Mouse (Mus musculus): ENCODE measurements around the gene Uggt1. TPM values are rescaled to one million over a fixed set of nuclear protein-coding genes. Genes with fewer than 3 reads are reported as not detected.

Gene Uggt1
- 13.5 and 15.9 TPM in 2 replicates for polyA plus RNA-seq (2012; rRNA removed)

- peak; percentile 84 to 91 for DNase-seq (ENCODE audit: low read depth in 1 of 2, low spot score in 2 of 2)
- peaks cover 13% of the 10 kb centered on the region for H3K4me1 ChIP-seq (ENCODE audit: control insufficient read depth, insufficient read depth, insufficient read length)
- WGBS: 1% methylated on average over 48 of the region's 49 CpGs
- H3K27me3 ChIP-seq (ENCODE audit: control insufficient read depth, insufficient read depth, low read length): no peaks in the 10 kb centered on the region
- peak within 1 kb of the TSS; percentile 81 for H3K27ac ChIP-seq (ENCODE audit: insufficient read depth, low read length)
- H3K4me3 ChIP-seq (ENCODE audit: extremely low read depth, insufficient read depth, insufficient read length): peak within 1 kb of the TSS; percentile 96
- H3K36me3 ChIP-seq (ENCODE audit: control insufficient read depth, insufficient read depth, low read length): no peaks in the 10 kb centered on the region
- no peak for TF ChIP-seq CTCF (IDR thresholded peaks at IDR 0.05; ENCODE audit: extremely low read depth, insufficient read depth, insufficient read length, insufficient replicate concordance)
- TF ChIP-seq POLR2A (IDR thresholded peaks at IDR 0.05; ENCODE audit: low read depth, low read length): peak; percentile 50; the same call in 1 of the 2 replicates
Observed at GRCm38 (mm10) chr1:36244058-36244827, at the start of gene Uggt1. Uggt1 (minus strand) TSS chr1:36244720.

- Histone ChIP-seq H3K27me3 (ENCODE audit: control insufficient read depth, insufficient read depth, low read length) (no peaks in the 10 kb centered on the region), H3K4me1 (ENCODE audit: control insufficient read depth, insufficient read depth, insufficient read length) (peaks cover 40% of the 10 kb centered on the region; the same call in 1 of the 2 replicates), H3K36me3 (ENCODE audit: control insufficient read depth, insufficient read depth, low read length) (no peaks in the 10 kb centered on the region), H3K27ac (ENCODE audit: insufficient read depth, low read length) (no peak overlapping the region), H3K4me3 (ENCODE audit: extremely low read depth, insufficient read depth, insufficient read length) (no peak overlapping the region)
- WGBS: 75% methylated on average over 8 of the region's 8 CpGs
- TF ChIP-seq POLR2A (IDR thresholded peaks at IDR 0.05; ENCODE audit: low read depth, low read length) (no peak), CTCF (IDR thresholded peaks at IDR 0.05; ENCODE audit: extremely low read depth, insufficient read depth, insufficient read length, insufficient replicate concordance) (no peak)
- DNase-seq (ENCODE audit: low read depth in 1 of 2, low spot score in 2 of 2): no peak
Observed at GRCm38 (mm10) chr1:36293470-36293869, 49.0 kb upstream of the Uggt1 start.

GRCm38 (mm10) chr1:36281849-36282248, 37.3 kb upstream of the Uggt1 start:
- Histone ChIP-seq H3K4me1 (ENCODE audit: control insufficient read depth, insufficient read depth, insufficient read length) (peaks cover 10% of the 10 kb centered on the region; the same call in 1 of the 2 replicates), H3K27me3 (ENCODE audit: control insufficient read depth, insufficient read depth, low read length) (no peaks in the 10 kb centered on the region), H3K27ac (ENCODE audit: insufficient read depth, low read length) (peak overlapping the region; percentile 65), H3K36me3 (ENCODE audit: control insufficient read depth, insufficient read depth, low read length) (no peaks in the 10 kb centered on the region), H3K4me3 (ENCODE audit: extremely low read depth, insufficient read depth, insufficient read length) (no peak overlapping the region)
- no peak for TF ChIP-seq CTCF (IDR thresholded peaks at IDR 0.05; ENCODE audit: extremely low read depth, insufficient read depth, insufficient read length, insufficient replicate concordance)
- TF ChIP-seq POLR2A (IDR thresholded peaks at IDR 0.05; ENCODE audit: low read depth, low read length): no peak
- DNase-seq (ENCODE audit: low read depth in 1 of 2, low spot score in 2 of 2): peak; percentile 68 to 88
- WGBS: 35% methylated on average over 6 of the region's 6 CpGs

GRCm38 (mm10) chr1:36280938-36281337, 36.4 kb upstream of the Uggt1 start:
- no peak for DNase-seq (ENCODE audit: low read depth in 1 of 2, low spot score in 2 of 2)
- TF ChIP-seq POLR2A (IDR thresholded peaks at IDR 0.05; ENCODE audit: low read depth, low read length) (no peak), CTCF (IDR thresholded peaks at IDR 0.05; ENCODE audit: extremely low read depth, insufficient read depth, insufficient read length, insufficient replicate concordance) (no peak)
- peaks cover 12% of the 10 kb centered on the region; the same call in 1 of the 2 replicates for H3K4me1 ChIP-seq (ENCODE audit: control insufficient read depth, insufficient read depth, insufficient read length)
- H3K27me3 ChIP-seq (ENCODE audit: control insufficient read depth, insufficient read depth, low read length): no peaks in the 10 kb centered on the region
- 93% methylated on average over 3 of the region's 3 CpGs for WGBS
- no peaks in the 10 kb centered on the region for H3K36me3 ChIP-seq (ENCODE audit: control insufficient read depth, insufficient read depth, low read length)
- H3K4me3 ChIP-seq (ENCODE audit: extremely low read depth, insufficient read depth, insufficient read length): no peak overlapping the region
- no peak overlapping the region; the same call in 1 of the 2 replicates for H3K27ac ChIP-seq (ENCODE audit: insufficient read depth, low read length)

- DNase-seq (ENCODE audit: low read depth in 1 of 2, low spot score in 2 of 2): peak; percentile 76 to 88
- Histone ChIP-seq H3K27ac (ENCODE audit: insufficient read depth, low read length) (no peak overlapping the region), H3K27me3 (ENCODE audit: control insufficient read depth, insufficient read depth, low read length) (no peaks in the 10 kb centered on the region), H3K36me3 (ENCODE audit: control insufficient read depth, insufficient read depth, low read length) (no peaks in the 10 kb centered on the region), H3K4me1 (ENCODE audit: control insufficient read depth, insufficient read depth, insufficient read length) (peaks cover 25% of the 10 kb centered on the region), H3K4me3 (ENCODE audit: extremely low read depth, insufficient read depth, insufficient read length) (no peak overlapping the region)
- WGBS: 19% methylated on average over 3 of the region's 3 CpGs
- TF ChIP-seq POLR2A (IDR thresholded peaks at IDR 0.05; ENCODE audit: low read depth, low read length): no peak
- peak; percentile 79; the same call in 1 of the 2 replicates for TF ChIP-seq CTCF (IDR thresholded peaks at IDR 0.05; ENCODE audit: extremely low read depth, insufficient read depth, insufficient read length, insufficient replicate concordance)
Observed at GRCm38 (mm10) chr1:36279202-36279601, 34.7 kb upstream of the Uggt1 start.

GRCm38 (mm10) chr1:36277267-36278060, 32.9 kb upstream of the Uggt1 start:
- no peaks in the 10 kb centered on the region for H3K27me3 ChIP-seq (ENCODE audit: control insufficient read depth, insufficient read depth, low read length)
- H3K36me3 ChIP-seq (ENCODE audit: control insufficient read depth, insufficient read depth, low read length): no peaks in the 10 kb centered on the region
- H3K27ac ChIP-seq (ENCODE audit: insufficient read depth, low read length): no peak overlapping the region
- H3K4me3 ChIP-seq (ENCODE audit: extremely low read depth, insufficient read depth, insufficient read length): no peak overlapping the region
- TF ChIP-seq CTCF (IDR thresholded peaks at IDR 0.05; ENCODE audit: extremely low read depth, insufficient read depth, insufficient read length, insufficient replicate concordance) (peak; percentile 90), POLR2A (IDR thresholded peaks at IDR 0.05; ENCODE audit: low read depth, low read length) (no peak)
- peaks cover 26% of the 10 kb centered on the region for H3K4me1 ChIP-seq (ENCODE audit: control insufficient read depth, insufficient read depth, insufficient read length)
- 25% methylated on average over 7 of the region's 7 CpGs for WGBS
- peak; percentile 64 to 84 for DNase-seq (ENCODE audit: low read depth in 1 of 2, low spot score in 2 of 2)
